Mouse (Mus musculus): ENCODE measurements around the gene U2af2. TPM values are rescaled to one million over a fixed set of nuclear protein-coding genes. Genes with fewer than 3 reads are reported as not detected.
"Not testable (repeated sequence)": the region's sequence is repeated elsewhere in the genome, so short reads cannot be mapped to it uniquely, and the experiment has no call there.

The U2af2 gene
- total RNA-seq (2021) = 100 to 1,000 TPM; 174 to 184 TPM
- long read RNA-seq, transcript U2af2-209 (12 exons, 2,088 nt) = minor isoform, 8 of 61 reads
- long read RNA-seq, transcript U2af2-201 (12 exons, 2,183 nt) = major isoform, 30 of 61 reads
- long read RNA-seq, partial matches to known transcripts = 19 of 61 reads
- long read RNA-seq, other reads (novel, unspliced or antisense) = 4 of 61 reads

GRCm38 (mm10) chr7:5061774-5062359, at the start of gene U2af2:
TSS of gene U2af2 (plus strand) at chr7:5062143.
- peak; percentile 95 to 98 for DNase-seq (ENCODE audit: low spot score in 2 of 2)

- no peak for DNase-seq (ENCODE audit: low spot score in 2 of 2)
Observed at GRCm38 (mm10) chr7:5012681-5013513, 49.0 kb upstream of the U2af2 start.

- DNase-seq (ENCODE audit: low spot score in 2 of 2) = peak; percentile 96 to 98
Observed at GRCm38 (mm10) chr7:5014251-5015117, 47.5 kb upstream of the U2af2 start, which contains the start of the genes Zfp524 and Fiz1. TSS of gene Zfp524 (plus strand) at chr7:5014415. TSS of gene Fiz1 (minus strand) at chr7:5014697.

GRCm38 (mm10) chr7:5015118-5016001, 46.6 kb upstream of the U2af2 start, which contains the start of gene Gm44973:
TSS of gene Gm44973 (plus strand) at chr7:5015496.
- peak; percentile 89 to 94 for DNase-seq (ENCODE audit: low spot score in 2 of 2)

GRCm38 (mm10) chr7:5016057-5016456, 45.9 kb upstream of the U2af2 start:
- DNase-seq (ENCODE audit: low spot score in 2 of 2) = no peak

- DNase-seq (ENCODE audit: low spot score in 2 of 2) = no peak
Observed at GRCm38 (mm10) chr7:5016920-5017319, 45.0 kb upstream of the U2af2 start.

- DNase-seq (ENCODE audit: low spot score in 2 of 2) = no peak
Observed at GRCm38 (mm10) chr7:5017352-5017751, 44.6 kb upstream of the U2af2 start.

- no peak for DNase-seq (ENCODE audit: low spot score in 2 of 2)
Observed at GRCm38 (mm10) chr7:5017931-5018330, 44.0 kb upstream of the U2af2 start.

GRCm38 (mm10) chr7:5019576-5019975, 42.4 kb upstream of the U2af2 start:
- not testable (repeated sequence) for DNase-seq (ENCODE audit: low spot score in 2 of 2)

- DNase-seq (ENCODE audit: low spot score in 2 of 2) = peak; percentile 98 to 99
Observed at GRCm38 (mm10) chr7:5020000-5020681, 41.8 kb upstream of the U2af2 start, which contains the start of the genes Zfp865 and Ccdc106. TSS of gene Zfp865 (plus strand) at chr7:5020376. TSS of gene Ccdc106 (plus strand) at chr7:5020553.

- DNase-seq (ENCODE audit: low spot score in 2 of 2) = no peak
Observed at GRCm38 (mm10) chr7:5020685-5021084, 41.3 kb upstream of the U2af2 start.

- no peak for DNase-seq (ENCODE audit: low spot score in 2 of 2)
Observed at GRCm38 (mm10) chr7:5021197-5021596, 40.7 kb upstream of the U2af2 start.

GRCm38 (mm10) chr7:5029543-5029942, 32.4 kb upstream of the U2af2 start:
- DNase-seq (ENCODE audit: low spot score in 2 of 2) = no peak

GRCm38 (mm10) chr7:5029946-5030345, 32.0 kb upstream of the U2af2 start:
- no peak for DNase-seq (ENCODE audit: low spot score in 2 of 2)

GRCm38 (mm10) chr7:5030554-5031275, 31.2 kb upstream of the U2af2 start:
- DNase-seq (ENCODE audit: low spot score in 2 of 2) = no peak

- no peak for DNase-seq (ENCODE audit: low spot score in 2 of 2)
Observed at GRCm38 (mm10) chr7:5031496-5031895, 30.4 kb upstream of the U2af2 start.

- DNase-seq (ENCODE audit: low spot score in 2 of 2) = no peak
Observed at GRCm38 (mm10) chr7:5033818-5034217, 28.1 kb upstream of the U2af2 start, which contains the start of gene 4632433K11Rik. TSS of gene 4632433K11Rik (plus strand) at chr7:5034118.

GRCm38 (mm10) chr7:5035628-5036027, 26.3 kb upstream of the U2af2 start:
- DNase-seq (ENCODE audit: low spot score in 2 of 2) = no peak

GRCm38 (mm10) chr7:5036136-5036535, 25.8 kb upstream of the U2af2 start:
- DNase-seq (ENCODE audit: low spot score in 2 of 2) = no peak
